Mouse (Mus musculus) A20 (cell line): ENCODE measurements around the gene Ttll1.

Experiments
- DNase-seq: peaks from one replicate; pipeline ENCODE4 v3.0.0-alpha.2; 2011; ENCODE audit warnings: low read depth, low spot score

The Ttll1 gene

GRCm38 (mm10) chr15:83523638-83524332, 13.1 kb upstream of the Ttll1 start:
- no peak for DNase-seq

- no peak for DNase-seq
Observed at GRCm38 (mm10) chr15:83523196-83523595, 12.5 kb upstream of the Ttll1 start.

DNA sequence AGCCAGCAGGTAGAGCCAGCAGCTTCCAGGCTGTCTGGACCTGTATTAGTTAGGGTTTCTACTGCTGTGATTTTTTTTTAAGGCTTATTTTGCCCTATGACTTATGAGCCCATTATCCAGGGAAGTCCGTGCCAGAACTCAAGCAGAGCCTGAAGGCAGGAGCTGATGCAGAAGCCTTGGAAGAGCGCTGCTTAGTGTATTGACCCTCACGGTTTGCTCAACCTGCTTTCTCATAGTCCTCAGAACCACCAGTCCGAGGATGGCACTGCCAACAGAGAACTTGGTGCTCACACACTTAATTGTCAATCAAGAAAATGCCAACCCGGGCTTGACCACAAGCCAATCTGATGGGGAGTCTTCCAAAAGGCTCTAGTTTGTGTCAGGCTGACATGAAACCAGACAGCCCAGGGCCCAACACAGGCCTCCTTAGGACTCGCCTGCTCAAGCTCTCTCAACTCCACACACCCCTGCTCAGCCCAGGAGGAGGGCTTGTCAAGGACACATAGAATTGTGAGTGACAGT, 10.2 kb upstream of the Ttll1 start:
- DNase-seq, result no peak

DNA sequence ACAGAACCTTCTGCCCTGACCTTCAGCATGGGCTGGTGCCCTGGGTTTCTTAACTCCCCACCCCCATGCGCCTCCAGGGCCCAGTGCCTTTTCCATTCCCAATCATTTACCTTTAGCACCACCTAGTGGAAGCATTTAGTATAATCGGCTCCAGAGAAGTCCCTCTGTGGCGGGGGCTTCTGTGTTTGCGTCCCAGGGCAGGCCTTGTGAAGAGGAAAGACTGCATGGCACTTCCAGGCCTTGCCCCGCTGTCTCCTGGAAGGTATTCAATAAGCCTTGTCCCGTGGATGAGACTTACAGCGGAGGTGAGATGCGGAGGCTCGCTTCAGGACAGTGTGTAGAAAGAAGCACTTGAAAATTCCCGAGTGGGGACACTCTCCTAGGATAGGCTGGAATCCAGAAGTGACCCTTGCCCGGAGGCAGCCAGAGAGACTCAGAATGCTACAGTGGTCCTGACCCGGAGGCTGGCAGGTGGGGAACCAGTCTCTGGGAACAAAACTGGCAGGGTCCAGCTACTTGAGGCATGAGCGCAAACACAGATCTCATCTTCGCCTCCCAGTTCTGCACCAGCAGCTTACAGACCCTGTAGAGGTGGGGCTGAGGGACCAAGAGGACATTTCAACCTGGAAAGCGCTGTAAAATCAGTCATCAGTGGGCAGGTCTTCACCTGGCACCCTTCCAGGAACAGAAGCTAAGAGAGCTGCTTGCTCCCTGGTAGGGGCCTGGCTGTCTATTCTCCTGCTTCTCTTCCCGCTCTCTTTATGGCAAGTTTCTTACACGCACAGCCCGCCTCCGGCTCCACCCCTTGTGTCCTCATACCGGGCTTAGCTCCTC, 7.7 kb upstream of the Ttll1 start:
- peak; percentile 68 for DNase-seq

DNA sequence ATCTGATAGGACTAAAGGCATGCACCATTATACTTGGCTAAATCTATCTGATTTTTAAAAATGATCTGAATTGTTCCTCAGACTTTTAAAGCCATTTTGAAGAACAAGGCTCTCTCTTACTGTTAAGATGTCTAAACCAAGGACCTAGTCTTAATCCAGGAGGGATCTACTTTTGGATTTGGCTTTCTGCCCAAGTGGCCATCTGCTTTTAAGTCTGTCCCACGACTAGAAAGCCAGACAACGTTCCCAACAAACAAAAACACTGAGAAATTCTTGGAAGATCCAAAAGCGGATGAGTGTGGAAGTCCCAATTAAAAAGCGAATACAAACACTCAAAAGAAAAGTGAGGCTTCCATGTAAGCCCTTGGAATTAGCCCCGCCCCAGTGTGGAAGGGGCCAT, 4.3 kb upstream of the Ttll1 start:
- DNase-seq, result no peak

- DNase-seq, result no peak
Observed at GRCm38 (mm10) chr15:83512489-83513281, 2.0 kb upstream of the Ttll1 start.

GRCm38 (mm10) chr15:83509950-83510804, 516 bp downstream of the Ttll1 start:
- DNase-seq, result peak; percentile 16

GRCm38 (mm10) chr15:83501483-83501882, 9.2 kb downstream of the Ttll1 start:
- peak; percentile 46 for DNase-seq

- DNase-seq, result peak; percentile 61
Observed at GRCm38 (mm10) chr15:83500352-83500751, 10.3 kb downstream of the Ttll1 start.

DNA sequence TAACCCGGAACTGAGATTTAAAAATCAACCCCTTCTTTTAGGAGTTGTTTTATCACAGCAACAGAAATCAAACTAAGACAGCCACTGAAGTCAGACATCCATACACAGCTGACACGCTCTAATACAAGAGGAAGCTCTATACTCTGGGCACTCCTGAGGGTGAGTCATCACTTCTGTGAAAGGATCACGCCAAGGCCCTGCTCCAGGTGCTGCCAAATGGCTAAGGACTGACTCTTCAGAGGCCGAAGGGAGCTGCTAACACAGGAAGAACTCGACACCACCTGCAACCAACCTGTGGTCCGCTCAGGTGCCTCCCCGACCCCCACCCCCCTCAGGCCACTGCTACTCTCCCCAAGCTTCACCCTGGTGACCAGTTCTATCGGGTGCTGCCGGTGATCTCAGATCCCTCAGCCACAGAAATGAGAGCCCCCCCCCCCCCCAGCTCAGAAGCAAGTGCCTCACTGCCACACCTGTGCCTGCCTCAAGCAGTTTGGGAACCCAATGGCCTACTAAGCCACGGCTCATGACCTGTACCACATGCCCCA, 11.4 kb downstream of the Ttll1 start:
- DNase-seq, result no peak

DNA sequence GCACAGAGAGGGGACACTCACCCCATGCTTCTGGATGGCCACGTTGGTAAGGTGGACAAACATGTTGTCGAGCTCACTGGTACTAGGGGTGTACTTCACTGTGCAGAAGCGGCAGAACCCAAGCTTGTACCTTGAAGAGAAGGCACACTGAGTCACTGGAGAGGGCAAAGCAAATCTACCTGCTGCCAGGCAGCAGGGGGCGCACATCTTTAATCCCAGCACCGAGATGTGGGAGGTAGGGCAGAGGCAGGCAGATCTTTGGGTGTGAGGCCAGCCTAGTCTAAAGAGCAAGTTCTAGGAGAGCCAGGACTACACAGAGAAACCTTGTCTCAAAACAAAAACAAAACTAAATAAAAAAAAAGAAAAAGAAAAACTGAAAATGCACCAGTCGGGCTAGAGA, 13.4 kb downstream of the Ttll1 start:
- DNase-seq, result peak; percentile 45

DNA sequence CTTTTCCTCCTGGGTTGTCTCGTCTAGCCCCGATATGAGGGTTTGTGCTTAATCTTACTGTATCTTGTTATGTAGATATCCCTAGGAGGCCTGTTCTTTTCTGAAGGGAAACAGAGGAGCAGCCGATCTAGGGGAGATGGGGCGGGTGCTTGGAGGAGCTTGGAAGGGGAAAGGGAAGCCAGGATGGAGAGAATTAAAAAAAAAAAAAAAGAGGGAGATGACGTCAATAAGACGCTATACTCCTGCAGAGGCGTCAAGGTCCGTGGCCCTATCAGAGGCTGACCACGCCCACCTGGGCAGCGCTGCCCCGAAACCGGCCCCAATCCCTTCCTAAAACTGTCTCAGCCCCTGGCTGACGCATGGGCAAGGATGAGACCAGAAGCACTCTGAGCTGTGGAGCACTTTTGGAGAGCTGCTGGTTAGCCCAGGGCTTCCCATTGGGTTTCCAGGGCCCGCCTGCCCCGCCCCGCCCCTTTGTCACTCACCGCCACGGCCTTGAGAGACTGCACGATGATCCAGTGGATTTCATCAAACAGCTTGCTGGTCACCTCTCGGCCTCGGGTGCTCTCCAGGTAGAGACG, 14.8 kb downstream of the Ttll1 start:
- DNase-seq, result no peak

DNA sequence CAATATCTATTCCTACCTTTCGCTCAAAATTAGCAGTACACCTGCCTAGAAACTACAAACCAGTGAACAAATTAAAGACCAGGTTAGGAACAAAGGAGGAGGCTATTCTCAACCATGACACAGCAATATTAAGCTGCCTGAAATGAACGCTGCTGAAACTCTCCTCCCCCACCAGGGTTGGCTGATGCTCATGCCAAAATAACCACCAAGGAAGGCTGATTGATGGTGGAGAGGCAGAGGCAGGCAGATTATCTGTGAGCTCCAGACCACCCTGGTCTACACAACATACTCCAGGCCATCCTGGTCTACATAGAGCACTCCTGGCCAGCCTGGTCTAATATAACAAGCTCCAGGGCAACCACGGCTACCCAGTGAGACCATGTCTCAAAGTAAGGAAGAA, 15.5 kb downstream of the Ttll1 start:
- DNase-seq, result no peak

DNA sequence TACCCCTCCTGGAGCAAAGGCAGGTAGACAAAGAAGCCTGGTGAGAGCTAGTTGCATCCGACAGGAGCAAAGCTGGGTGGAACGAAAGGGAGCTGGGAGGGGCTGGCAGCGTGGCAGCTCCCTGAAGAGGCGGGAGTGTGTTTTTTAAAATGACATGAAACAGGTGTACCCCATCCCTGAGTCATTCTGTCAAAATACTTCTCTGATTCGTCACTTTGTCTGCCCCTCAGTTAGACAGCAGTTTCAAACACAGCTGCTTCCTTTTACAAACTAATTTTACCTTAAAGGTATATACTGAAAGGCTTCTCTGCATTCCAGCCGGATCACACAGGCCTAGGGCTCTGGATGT, 16.1 kb downstream of the Ttll1 start:
- DNase-seq, result no peak

DNA sequence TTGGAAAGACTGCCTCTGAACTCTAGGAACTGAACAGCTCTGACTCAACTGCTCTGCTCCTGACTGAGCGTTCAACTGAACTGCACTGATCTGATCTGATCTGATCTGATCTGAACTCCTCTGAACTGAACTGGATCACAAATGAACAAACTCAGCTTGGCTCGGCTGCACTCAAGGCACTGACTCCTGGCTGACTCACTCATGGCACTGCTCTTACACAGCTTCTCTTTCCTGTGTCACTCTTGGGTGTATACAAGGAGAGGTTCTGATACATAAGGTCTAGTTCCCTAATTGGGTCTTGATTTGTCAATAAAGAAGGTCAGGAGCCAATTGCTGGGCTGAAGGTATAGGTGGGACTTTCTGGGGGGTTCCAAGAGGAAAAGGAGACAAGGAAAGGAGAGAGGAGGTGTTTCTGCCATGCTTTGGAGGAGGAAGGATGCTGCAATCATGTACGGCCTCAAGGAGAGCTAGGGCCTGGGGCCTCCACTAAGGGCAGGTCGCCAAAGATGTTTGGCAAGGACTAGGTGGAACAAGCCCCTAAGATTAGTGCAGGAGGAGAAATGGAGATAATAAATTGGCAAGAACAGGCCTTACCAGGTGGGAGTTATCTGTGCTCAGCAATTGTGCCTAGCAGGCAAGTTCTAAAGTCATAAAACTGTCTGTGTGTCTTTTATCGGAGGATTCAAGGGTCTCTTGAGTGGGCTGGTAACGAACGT, 16.7 kb downstream of the Ttll1 start:
- no peak for DNase-seq

DNA sequence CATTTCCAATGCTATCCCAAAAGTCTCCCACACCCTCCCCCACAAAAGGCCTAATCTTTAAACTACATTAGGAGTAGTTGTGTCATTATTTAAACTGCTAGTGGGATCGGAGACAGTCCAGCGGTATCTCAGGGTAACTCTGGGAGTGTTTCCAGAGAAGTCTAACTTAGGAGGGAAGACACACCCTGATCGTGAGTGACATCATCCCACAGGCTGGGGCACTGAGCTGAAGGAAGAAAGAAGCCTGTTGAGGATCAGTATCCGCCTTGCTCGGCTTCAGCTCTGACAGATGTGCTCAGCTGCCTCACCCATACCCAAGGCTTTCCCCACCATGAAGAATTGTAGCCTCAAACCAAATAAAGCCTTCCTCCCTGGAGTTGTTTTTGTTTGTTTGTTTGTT, 18.8 kb downstream of the Ttll1 start:
- DNase-seq, result no peak

- no peak for DNase-seq
Observed at GRCm38 (mm10) chr15:83489471-83489870, 21.2 kb downstream of the Ttll1 start.

DNA sequence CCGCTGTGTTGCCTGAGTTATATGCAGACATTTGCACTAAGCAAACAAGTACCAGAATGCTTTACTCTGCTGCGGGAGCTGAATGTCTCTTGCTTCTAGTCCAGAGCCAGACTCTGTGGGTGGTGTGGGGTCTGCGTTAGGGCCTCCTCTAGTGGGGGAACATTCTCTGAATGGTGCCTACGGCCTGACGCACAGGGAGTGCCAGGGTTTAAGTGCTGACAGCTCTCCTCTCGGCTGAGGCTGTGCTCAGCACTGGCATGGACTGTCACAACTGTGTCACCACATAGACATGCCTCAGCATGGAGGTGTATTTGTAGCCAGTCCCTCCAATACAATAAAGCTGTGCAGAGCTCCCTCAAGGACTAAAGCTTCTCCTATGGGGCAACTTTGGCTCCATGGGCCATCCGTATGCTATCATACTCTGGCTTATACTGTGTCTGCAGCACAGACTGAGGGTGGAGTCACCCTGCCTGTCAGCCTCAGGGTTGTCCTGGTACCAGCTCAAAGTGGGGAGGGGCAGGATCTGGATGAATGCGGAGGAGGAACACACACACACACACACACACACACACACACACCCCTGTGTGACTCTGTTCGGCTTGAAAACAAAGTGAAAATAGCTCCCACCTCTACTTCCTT, 23.1 kb downstream of the Ttll1 start:
- no peak for DNase-seq

- DNase-seq, result no peak
Observed at GRCm38 (mm10) chr15:83484311-83484710, 26.4 kb downstream of the Ttll1 start.
